Mouse (Mus musculus): ENCODE data around the gene Map3k14.

DNA sequence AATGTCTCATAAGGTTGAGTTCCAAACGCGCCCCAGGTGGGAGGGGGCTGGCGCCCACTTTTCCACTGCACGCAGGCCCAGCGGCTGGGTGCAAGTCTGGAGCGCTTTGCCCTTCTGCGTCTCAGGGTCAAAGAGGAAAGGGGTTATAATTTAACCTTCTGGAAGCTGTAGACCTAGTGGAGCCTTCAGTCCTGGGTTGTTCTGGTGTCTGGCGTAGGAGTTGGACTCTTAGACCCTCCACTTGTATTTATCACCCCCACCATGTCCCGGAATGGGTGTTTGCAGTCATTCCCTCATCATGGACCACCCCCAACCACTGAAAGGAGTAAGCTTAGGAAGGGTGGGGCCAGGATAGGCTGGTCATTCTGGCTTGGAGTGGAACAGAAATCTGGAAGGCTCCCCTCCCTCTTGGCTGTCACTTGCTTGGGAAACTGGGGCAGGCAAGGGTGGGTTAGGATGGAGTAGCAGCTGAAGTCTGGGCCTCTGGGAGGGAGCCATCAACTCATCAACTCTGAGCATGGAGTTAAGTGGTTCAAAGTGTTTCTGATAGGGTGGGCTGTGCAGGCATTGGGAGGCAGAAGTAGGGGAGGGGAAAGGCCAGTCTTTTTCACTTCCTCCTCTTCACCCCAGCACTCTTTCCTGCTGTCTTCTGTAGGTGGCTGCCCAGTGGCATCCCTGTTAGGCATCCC lies 95.4 kb downstream of the Map3k14 start:
- TF ChIP-seq POLR2A (IDR thresholded peaks at IDR 0.05; ENCODE audit: low read depth, low read length) (peak; percentile 26), CTCF (IDR thresholded peaks at IDR 0.05; ENCODE audit: extremely low read depth, insufficient read depth, insufficient read length, insufficient replicate concordance) (no peak)

Measured in spleen, adult 2 months (tissue).